In genomic region chr6:146762264-146762898, GRCm38 (mm10) we compare ENCODE assay signal across 9 mouse cellular contexts. TPM values are rescaled to one million over a fixed set of nuclear protein-coding genes. Genes with fewer than 3 reads are reported as not detected.
DNase-seq lines count a peak whose midpoint lies in the region; ATAC-seq lines count a peak whose summit lies in the region.
"Had no signal": no experiment of that assay in that cellular context is flagged by ENCODE, and none has a peak within 500 bp of the region (broad histone marks: within the 10 kb centered on the region; RNA-seq: fewer than 3 reads in every experiment).

No protein-coding gene starts in this region.

- H3K27me3 ChIP-seq in intestine, embryonic 14.5 days (replicated peaks; ENCODE audit: control insufficient read depth, insufficient read depth, low read length) = no peaks in the 10 kb centered on the region
- H3K27me3 ChIP-seq in intestine, embryonic 15.5 days (replicated peaks) = no peaks in the 10 kb centered on the region
- H3K27me3 ChIP-seq: hindbrain, embryonic 15.5 days had no signal

- no peak overlapping the region for H3K4me3 ChIP-seq in intestine, embryonic 14.5 days (ENCODE audit: low read depth, low read length)
- no peak overlapping the region for H3K4me3 ChIP-seq in intestine, embryonic 15.5 days (replicated peaks)
- H3K4me3 ChIP-seq: hindbrain, embryonic 15.5 days had no signal

- intact Hi-C loops in left cerebral cortex, postnatal 4 days (cut with DNase I) = loop anchor here (10.0 kb wide), 1 partner anchor 98 kb away; no protein-coding TSS in a partner anchor

- no peaks in the 10 kb centered on the region for H3K9me3 ChIP-seq in intestine, embryonic 14.5 days (ENCODE audit: control insufficient read depth, low read length)
- no peaks in the 10 kb centered on the region for H3K9me3 ChIP-seq in intestine, embryonic 15.5 days
- H3K9me3 ChIP-seq: hindbrain, embryonic 15.5 days had no signal

- H3K27ac ChIP-seq in intestine, embryonic 14.5 days (ENCODE audit: low read depth) = no peak overlapping the region
- H3K27ac ChIP-seq in intestine, embryonic 15.5 days = no peak overlapping the region
- H3K27ac ChIP-seq: hindbrain, embryonic 15.5 days had no signal

- no peak for ATAC-seq in intestine, embryonic 14.5 days (replicated peaks; ENCODE audit: low FRiP score, low TSS enrichment, low read depth)
- no peak for ATAC-seq in intestine, embryonic 15.5 days
- ATAC-seq in frontal cortex, adult (ENCODE audit: low TSS enrichment) = no peak

- peaks cover 16% of the 10 kb centered on the region for H3K36me3 ChIP-seq in intestine, embryonic 14.5 days (ENCODE audit: control insufficient read depth, insufficient read depth, low read length)
- no peaks in the 10 kb centered on the region for H3K36me3 ChIP-seq in intestine, embryonic 15.5 days

- H3K9ac ChIP-seq in intestine, embryonic 14.5 days (ENCODE audit: low read length) = no peak overlapping the region
- no peak overlapping the region for H3K9ac ChIP-seq in intestine, embryonic 15.5 days
- H3K9ac ChIP-seq: hindbrain, embryonic 15.5 days had no signal

- no peaks in the 10 kb centered on the region for H3K4me1 ChIP-seq in intestine, embryonic 14.5 days (replicated peaks; ENCODE audit: control insufficient read depth, insufficient read depth, low read length)
- H3K4me1 ChIP-seq in intestine, embryonic 15.5 days (replicated peaks) = no peaks in the 10 kb centered on the region
- H3K4me1 ChIP-seq: hindbrain, embryonic 15.5 days had no signal

- DNase-seq in intestine, embryonic 14.5 days (ENCODE audit: low spot score) = peak; percentile 55
- DNase-seq in A20 (ENCODE audit: low read depth, low spot score) = peak; percentile 32
- DNase-seq in MN1 (ENCODE audit: low spot score) = peak; percentile 57
- DNase-seq in embryo, embryonic 9.5 days (ENCODE audit: extremely low spot score) = peak; percentile 42
- DNase-seq in adrenal gland, adult 8-10 months = no peak
- DNase-seq in left cerebral cortex, postnatal 4 days = no peak

- 53% methylated on average over 5 of the region's 5 CpGs for whole genome bisulfite sequencing in intestine, embryonic 14.5 days
- 60% methylated on average over 5 of the region's 5 CpGs for WGBS in intestine, embryonic 15.5 days

- no peak overlapping the region for H3K4me2 ChIP-seq in intestine, embryonic 14.5 days (ENCODE audit: low read length)
- no peak overlapping the region for H3K4me2 ChIP-seq in intestine, embryonic 15.5 days (replicated peaks)
- H3K4me2 ChIP-seq: hindbrain, embryonic 15.5 days had no signal

RNA-seq across cellular contexts. Expression of gene Arntl2, which starts 33.5 kb away (rescaled TPM):
- polyA plus RNA-seq in intestine, embryonic 14.5 days (2014; fragmentation: Nextera tagmentation; extraction: Ambion mirVana) = 2.2 and 2.6 TPM in 2 replicates
- polyA plus RNA-seq in intestine, embryonic 15.5 days (2015; fragmentation: Nextera tagmentation; extraction: Ambion mirVana) = 2.8 and 3.8 TPM in 2 replicates
- 1 to 10 TPM; 1.6 to 6.4 (median 3.4) TPM for total RNA-seq in adrenal gland, adult 8-10 months (2022)
- 10 to 100 TPM in 1 of 2 experiments, 1 to 10 TPM in 1; 6.3 to 12.0 TPM for total RNA-seq in left cerebral cortex, postnatal 4 days (2021)

RNA-seq across cellular contexts. Expression of gene Stk38l, which starts 37.6 kb away (rescaled TPM):
- 21.8 and 21.9 TPM in 2 replicates for polyA plus RNA-seq in intestine, embryonic 14.5 days (2014; fragmentation: Nextera tagmentation; extraction: Ambion mirVana)
- 18.0 and 18.8 TPM in 2 replicates for polyA plus RNA-seq in intestine, embryonic 15.5 days (2015; fragmentation: Nextera tagmentation; extraction: Ambion mirVana)
- total RNA-seq in adrenal gland, adult 8-10 months (2022) = 10 to 100 TPM; 24.0 to 26.8 (median 25.9) TPM
- total RNA-seq in left cerebral cortex, postnatal 4 days (2021) = 10 to 100 TPM; 10.2 to 10.9 TPM

Comparison
In these comparisons a context has a peak if more than half of its experiments do, and no peak if none do; other contexts are left out.
1. DNase-seq: peak in intestine, embryonic 14.5 days (single experiment), A20 (single experiment), MN1 (single experiment) and embryo, embryonic 9.5 days (single experiment); none in adrenal gland, adult 8-10 months (single experiment) and left cerebral cortex, postnatal 4 days (single experiment).